Mouse (Mus musculus): ENCODE data around the gene AL731706.2. TPM values are rescaled to one million over a fixed set of nuclear protein-coding genes. Genes with fewer than 3 reads are reported as not detected.
A peak's percentile ranks its signal among the peaks of the same experiment; 100 is the strongest.
"Not testable (repeated sequence)": the region's sequence is repeated elsewhere in the genome, so short reads cannot be mapped to it uniquely, and the experiment has no call there.

AL731706.2 gene
- total RNA-seq (2021): 10 to 100 TPM; 14.5 to 35.5 TPM

DNA sequence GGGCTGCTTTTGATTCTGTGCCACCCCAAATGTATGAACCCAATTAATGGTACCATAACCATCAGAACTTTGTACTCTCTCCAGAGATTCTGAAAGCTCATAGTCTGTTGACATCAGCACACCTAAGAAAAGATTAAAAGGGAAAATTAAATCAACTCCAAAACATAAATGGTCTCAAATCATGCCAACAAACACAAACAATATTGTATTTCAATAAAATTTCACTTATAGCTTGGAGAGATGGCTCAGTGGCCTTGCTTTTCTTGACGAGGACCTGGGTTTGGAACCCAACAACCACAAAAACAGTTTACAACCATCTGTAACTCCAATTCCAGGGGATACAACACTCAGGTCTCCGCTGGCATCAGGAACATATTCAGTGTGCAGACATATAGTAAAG, at the start of gene AL731706.2:
Gene AL731706.2, minus strand, starts transcription at position 101 of the 400 bp plus-strand sequence.
- DNase-seq: no peak

DNA sequence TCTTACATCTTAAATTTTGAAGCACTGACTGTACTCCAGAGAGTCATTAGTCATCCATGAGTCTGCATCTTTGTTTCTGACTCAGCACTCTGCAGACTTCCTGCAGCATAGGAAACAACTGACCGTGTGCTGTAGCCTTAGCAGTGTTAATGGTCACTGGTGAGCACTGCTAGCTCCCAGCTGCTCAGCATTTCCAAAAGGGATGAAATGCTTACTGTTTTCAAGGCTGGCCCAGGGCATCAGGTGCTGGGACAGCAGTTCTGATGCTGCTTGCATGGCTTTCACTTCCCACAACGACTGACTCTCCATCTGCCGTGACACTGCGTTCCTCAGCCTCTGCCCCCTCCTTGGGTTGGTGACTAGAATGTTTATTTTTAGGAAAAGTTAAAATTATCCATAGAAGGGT, 35.5 kb upstream of the AL731706.2 start:
- DNase-seq: peak; percentile 6

GRCm38 (mm10) chr2:136920257-136920993, 34.9 kb upstream of the AL731706.2 start:
- no peak for DNase-seq

DNA sequence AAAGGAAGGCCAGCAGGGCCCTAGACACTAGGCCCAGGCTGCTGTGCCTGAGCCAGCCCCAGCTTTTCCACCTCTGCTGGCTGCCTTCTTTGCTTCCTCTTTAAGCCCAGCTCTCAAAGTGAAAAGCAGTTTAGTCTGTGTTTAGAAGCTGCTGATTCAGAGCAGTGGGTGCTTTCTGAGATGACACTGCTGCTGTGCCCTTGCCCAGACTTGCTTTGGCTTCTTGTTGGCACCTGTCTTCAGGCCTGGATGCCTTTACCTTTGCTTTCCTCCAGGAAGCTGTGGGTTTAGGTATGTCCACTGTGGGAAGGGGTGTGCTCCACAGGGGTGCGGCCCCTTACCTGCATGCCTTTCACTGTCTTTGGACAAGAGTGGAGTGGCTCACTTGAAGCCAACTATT, 34.0 kb upstream of the AL731706.2 start:
- no peak for DNase-seq

GRCm38 (mm10) chr2:136914334-136914902, 28.9 kb upstream of the AL731706.2 start:
- DNase-seq: no peak

GRCm38 (mm10) chr2:136913021-136913420, 27.5 kb upstream of the AL731706.2 start:
- DNase-seq: no peak

GRCm38 (mm10) chr2:136911958-136912411, 26.5 kb upstream of the AL731706.2 start:
- DNase-seq: peak; percentile 50

GRCm38 (mm10) chr2:136909298-136909697, 23.8 kb upstream of the AL731706.2 start:
- DNase-seq: no peak

DNA sequence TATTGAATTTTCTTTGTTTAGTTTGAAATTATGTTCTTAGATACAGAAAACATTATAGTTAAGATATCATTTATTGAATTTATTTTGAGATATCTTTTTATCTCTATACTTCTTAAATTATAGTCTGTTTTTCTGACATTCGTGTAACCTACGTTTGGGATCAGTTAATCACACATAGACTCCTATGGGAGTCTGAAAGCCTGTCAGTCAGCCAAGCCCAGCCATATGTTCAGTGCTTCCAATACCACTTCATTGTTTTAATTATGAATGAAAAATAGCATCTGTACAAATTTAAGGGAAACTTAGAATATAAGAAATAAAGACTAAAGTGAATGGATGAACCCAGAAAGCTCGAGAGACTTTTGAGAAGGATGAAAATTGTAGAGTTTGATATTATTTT, 23.1 kb upstream of the AL731706.2 start:
- no peak for DNase-seq

DNA sequence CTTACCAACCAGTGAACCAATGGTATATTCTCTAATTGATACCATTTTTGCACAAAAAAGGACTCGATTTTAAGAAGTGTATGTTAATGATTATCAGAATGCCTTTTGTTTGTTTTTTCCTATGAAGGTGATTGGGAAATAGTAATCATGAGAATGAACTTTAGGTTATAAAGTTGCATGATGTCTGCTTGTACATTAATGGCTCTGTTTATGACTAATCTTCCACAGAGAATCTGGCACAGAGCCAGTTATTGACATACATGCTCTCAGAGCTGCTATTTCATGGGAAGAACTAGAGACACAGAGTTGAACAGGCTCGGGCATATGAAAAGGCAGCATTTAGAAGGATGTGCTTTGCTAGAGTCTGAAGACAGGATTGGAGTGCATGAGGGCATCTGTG, 10.7 kb upstream of the AL731706.2 start:
- no peak for DNase-seq

DNA sequence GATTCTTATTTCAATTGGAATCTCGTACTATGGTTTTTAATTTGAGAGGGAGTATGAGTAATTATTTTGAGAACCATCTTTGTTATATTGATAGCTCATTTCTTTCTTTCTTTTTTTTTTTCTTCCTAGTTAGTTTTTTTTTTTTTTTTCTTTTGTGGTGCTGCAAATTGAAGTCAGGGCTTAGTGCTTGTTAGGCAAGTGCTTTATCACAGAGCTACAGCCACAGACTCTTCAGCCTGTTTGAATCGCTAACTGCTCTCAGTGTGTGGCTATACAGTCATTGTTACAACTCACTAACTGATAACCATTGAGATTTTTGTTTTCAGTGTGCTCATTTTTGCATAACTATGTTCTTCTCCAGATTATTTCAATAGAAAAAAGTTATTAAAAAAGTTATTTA, 9.0 kb upstream of the AL731706.2 start:
- no peak for DNase-seq

DNA sequence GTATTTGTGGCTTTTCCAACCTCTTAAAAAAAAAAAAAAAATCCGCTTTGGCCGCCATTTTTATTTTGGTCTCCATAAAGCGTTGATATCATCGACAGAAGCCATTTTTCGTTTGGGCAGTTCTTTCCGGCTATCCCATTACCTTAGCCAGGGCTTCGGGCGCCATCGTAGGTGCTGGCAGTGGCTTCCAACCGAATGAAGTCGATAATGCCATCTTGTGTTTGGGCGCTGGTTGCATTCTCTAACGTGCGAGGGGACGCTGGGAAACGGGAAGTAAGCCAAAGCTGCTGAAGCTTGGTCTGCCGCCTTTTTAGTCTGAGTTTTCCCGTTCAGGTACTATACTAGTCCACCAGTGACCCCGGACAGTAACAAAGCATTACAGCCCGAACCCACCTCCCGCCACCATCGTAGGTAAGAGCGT, 6.5 kb upstream of the AL731706.2 start:
- peak; percentile 96 for DNase-seq

GRCm38 (mm10) chr2:136891068-136891950, 5.8 kb upstream of the AL731706.2 start, which contains the start of the genes Slx4ip, AL731706.1 and Mkks:
TSS of gene Slx4ip (plus strand) at chr2:136891218.
TSS of gene AL731706.1 (minus strand) at chr2:136891389.
TSS of gene Mkks (minus strand) at chr2:136891389.
- DNase-seq: peak; percentile 99

- not testable (repeated sequence) for DNase-seq
Measured at GRCm38 (mm10) chr2:136890716-136891067, 5.2 kb upstream of the AL731706.2 start.

GRCm38 (mm10) chr2:136886846-136887245, 1.4 kb upstream of the AL731706.2 start:
- peak; percentile 53 for DNase-seq

DNA sequence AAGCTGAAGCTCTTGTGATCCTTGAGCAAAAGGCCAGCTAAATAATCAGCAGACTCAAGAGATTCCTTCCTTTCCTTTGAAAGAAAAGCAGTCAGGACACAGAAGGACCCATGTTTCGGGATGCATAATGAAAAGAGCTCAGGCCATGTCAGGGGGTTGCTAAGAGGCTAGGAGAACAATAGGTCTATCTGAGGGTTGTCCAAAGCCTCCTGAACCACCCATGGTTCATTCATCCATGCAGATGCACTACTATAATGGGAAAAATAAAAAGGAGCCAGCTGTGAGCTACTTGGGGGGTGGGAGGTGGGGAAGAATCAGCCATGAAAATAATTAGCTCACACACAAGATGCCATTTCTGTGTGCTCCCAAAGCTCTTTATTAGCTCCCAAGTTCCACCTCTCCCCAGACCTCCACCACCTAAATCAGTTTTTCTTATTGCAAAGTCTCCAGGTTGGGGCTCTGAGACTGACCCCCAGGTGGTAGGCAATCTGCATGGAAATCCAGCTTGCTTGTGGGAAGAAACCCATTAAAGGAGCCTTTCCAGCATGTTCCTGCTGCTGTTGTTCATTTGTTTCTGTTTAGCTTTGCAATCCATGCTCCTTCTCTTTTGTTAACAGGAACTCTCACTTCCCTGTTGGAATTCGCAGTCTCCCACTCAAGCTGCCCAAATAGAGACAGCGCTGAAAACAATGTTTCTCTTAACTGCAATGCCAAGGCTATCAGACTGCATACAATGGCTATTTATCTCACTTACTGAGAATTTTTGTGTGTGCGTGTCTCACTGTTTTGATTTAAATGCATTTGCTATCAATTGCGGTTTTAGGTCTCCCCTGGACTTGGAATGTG, 30.7 kb downstream of the AL731706.2 start:
- no peak for DNase-seq

DNA sequence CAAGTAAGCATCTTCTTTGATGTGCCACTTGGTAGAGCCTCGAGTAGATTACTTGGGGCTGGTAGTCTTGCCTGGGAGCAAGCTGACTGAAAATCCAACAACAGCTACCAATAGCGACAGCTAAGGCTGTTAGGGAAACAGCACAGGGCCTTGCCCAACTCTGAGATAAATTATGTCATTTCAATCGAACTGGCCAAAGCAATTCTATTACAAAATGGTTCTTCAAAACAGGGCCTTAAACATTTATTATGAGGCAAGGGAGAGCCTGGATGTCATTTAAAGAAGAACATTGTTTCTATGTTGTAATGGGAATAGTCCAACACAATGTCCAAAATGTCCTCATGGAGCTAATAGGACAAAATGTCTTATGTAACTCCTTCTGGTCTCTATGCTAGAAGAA, 35.1 kb downstream of the AL731706.2 start:
- no peak for DNase-seq

GRCm38 (mm10) chr2:136837994-136838393, 47.5 kb downstream of the AL731706.2 start:
- no peak for DNase-seq

DNA sequence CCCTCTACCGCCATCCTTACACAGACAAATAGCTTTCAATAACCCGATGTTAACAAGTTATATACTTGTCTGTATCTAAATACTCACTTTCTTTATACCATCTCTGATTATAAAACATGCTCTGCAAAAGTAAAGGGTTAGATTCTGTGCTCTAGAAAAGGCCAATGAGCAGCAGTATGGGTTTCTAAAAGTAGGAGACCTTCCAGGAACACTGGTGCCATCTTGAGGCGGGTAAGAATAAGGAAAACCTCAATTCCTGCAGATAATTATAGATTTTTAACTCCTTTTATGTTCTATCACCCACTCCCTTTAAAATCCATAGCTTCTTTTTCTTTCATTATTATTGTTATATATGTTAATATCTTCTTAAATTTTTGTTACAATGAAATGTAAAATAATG, 49.6 kb downstream of the AL731706.2 start:
- DNase-seq: no peak
